Mouse (Mus musculus) MEL (cell line): ENCODE measurements around the gene Cenps. TPM values are rescaled to one million over a fixed set of nuclear protein-coding genes. Genes with fewer than 3 reads are reported as not detected.

Source experiments
- DNase-seq: peaks from one replicate; pipeline ENCODE4 v3.0.0; 2011; ENCODE audit warnings: low read depth, low spot score
- H3K27ac ChIP-seq: 2 replicates; pipeline ENCODE4 v1.5.1; 2012; ENCODE audit warnings: low read depth, mild to moderate bottlenecking, control low read depth, low read length, moderate library complexity; ENCODE audit not compliant: control insufficient read depth
- H3K27me3 ChIP-seq, 2 experiments: fragments of 150-350 bp in 1 of 2; sonication (generic) in 1 of 2; 2 replicates each; pipeline ENCODE4 v1.6.1; 2012; ENCODE audit warnings: low read length in 2 of 2, mild to moderate bottlenecking in 2 of 2, improper control_type of control experiment in 1 of 2, moderate library complexity in 1 of 2; ENCODE audit not compliant: insufficient read depth in 2 of 2, control insufficient read depth in 1 of 2
- H3K36me3 ChIP-seq, 2 experiments: 2 replicates each; pipeline ENCODE4 v1.6.1; 2012 to 2014; ENCODE audit warnings: low read length in 2 of 2, improper control_type of control experiment in 1 of 2, inconsistent platforms in 1 of 2, mild to moderate bottlenecking in 1 of 2; ENCODE audit not compliant: insufficient read depth in 2 of 2, control insufficient read depth in 1 of 2
- H3K4me1 ChIP-seq, 2 experiments: fragments of 150-350 bp in 1 of 2; sonication (generic) in 1 of 2; 2 replicates each; pipeline ENCODE4 v1.6.1; 2012; ENCODE audit warnings: low read length in 2 of 2, improper control_type of control experiment in 1 of 2, mild to moderate bottlenecking in 1 of 2; ENCODE audit not compliant: insufficient read depth in 2 of 2, control insufficient read depth in 1 of 2
- H3K4me3 ChIP-seq, 2 experiments: fragments of 150-350 bp in 1 of 2; sonication (generic) in 1 of 2; 2 replicates each; pipeline ENCODE4 v1.5.1; 2012; ENCODE audit warnings: low read depth in 2 of 2, low read length in 2 of 2, mild to moderate bottlenecking in 2 of 2, moderate library complexity in 2 of 2, control low read depth in 1 of 2, improper control_type of control experiment in 1 of 2; ENCODE audit not compliant: control insufficient read depth in 1 of 2, insufficient read depth in 1 of 2
- H3K79me2 ChIP-seq: 2 replicates; pipeline ENCODE4 v1.6.1; 2012; ENCODE audit warnings: mild to moderate bottlenecking, low read length, moderate library complexity; ENCODE audit not compliant: control insufficient read depth, poor library complexity, insufficient read depth
- H3K9ac ChIP-seq: 2 replicates; pipeline ENCODE4 v1.6.1; 2012; ENCODE audit warnings: low read depth, mild to moderate bottlenecking, control low read depth, low read length, moderate library complexity; ENCODE audit not compliant: control insufficient read depth, poor library complexity, severe bottlenecking
- H3K9me3 ChIP-seq: fragments of 150-350 bp; sonication (generic); replicated peaks from 2 replicates; pipeline ENCODE4 v1.6.1; 2012; ENCODE audit warnings: mild to moderate bottlenecking, low read length, improper control_type of control experiment, moderate library complexity; ENCODE audit not compliant: insufficient read depth
- CHD1 ChIP-seq: IDR thresholded peaks from 2 replicates; pipeline ENCODE4 v1.6.1; 2012; ENCODE audit warnings: low read depth, mild to moderate bottlenecking, inconsistent platforms, low read length, improper control_type of control experiment
- CHD2 ChIP-seq: IDR thresholded peaks from 2 replicates; pipeline ENCODE4 v1.6.1; 2011; ENCODE audit warnings: low read length, improper control_type of control experiment
- CTCF ChIP-seq, 3 experiments: IDR thresholded peaks in 2 of 3; conservative IDR thresholded peaks in 1 of 3; 2 replicates each; pipeline ENCODE4 v1.5.1; 2011 to 2012; ENCODE audit warnings: low read length in 3 of 3, low read depth in 2 of 3, mild to moderate bottlenecking in 2 of 3, improper control_type of control experiment in 1 of 3, inconsistent platforms in 1 of 3, mixed read lengths in 1 of 3, moderate library complexity in 1 of 3; ENCODE audit not compliant: control insufficient read depth in 1 of 3, insufficient read depth in 1 of 3, poor library complexity in 1 of 3, severe bottlenecking in 1 of 3
- E2F4 ChIP-seq: IDR thresholded peaks from 2 replicates; pipeline ENCODE4 v1.6.1; 2011; ENCODE audit warnings: low read depth, low read length, improper control_type of control experiment, borderline replicate concordance
- ELF1 ChIP-seq: IDR thresholded peaks from 2 replicates; pipeline ENCODE4 v1.6.1; 2014; ENCODE audit warnings: low read depth, mild to moderate bottlenecking, inconsistent platforms, low read length, improper control_type of control experiment, moderate library complexity
- ETS1 ChIP-seq: IDR thresholded peaks from 2 replicates; pipeline ENCODE4 v1.6.1; 2012; ENCODE audit warnings: low read depth, mild to moderate bottlenecking, inconsistent platforms, low read length, improper control_type of control experiment, moderate library complexity
- GABPA ChIP-seq: IDR thresholded peaks from 2 replicates; pipeline ENCODE4 v1.6.1; 2012; ENCODE audit warnings: low read depth, mild to moderate bottlenecking, inconsistent platforms, low read length, improper control_type of control experiment, moderate library complexity
- JUND ChIP-seq: IDR thresholded peaks from 2 replicates; pipeline ENCODE4 v1.6.1; 2011; ENCODE audit warnings: low read depth, mild to moderate bottlenecking, improper control_type of control experiment, low read length
- MAX ChIP-seq: IDR thresholded peaks from 2 replicates; pipeline ENCODE4 v1.6.1; 2011; ENCODE audit warnings: low read length, improper control_type of control experiment
- MAZ ChIP-seq: IDR thresholded peaks from 2 replicates; pipeline ENCODE4 v1.6.1; 2012; ENCODE audit warnings: low read depth, mild to moderate bottlenecking, inconsistent platforms, low read length, improper control_type of control experiment
- MXI1 ChIP-seq: IDR thresholded peaks from 2 replicates; pipeline ENCODE4 v1.6.1; 2011; ENCODE audit warnings: mild to moderate bottlenecking, low read depth, low read length, improper control_type of control experiment
- MYB ChIP-seq: IDR thresholded peaks from 2 replicates; pipeline ENCODE4 v1.6.1; 2011; ENCODE audit warnings: mild to moderate bottlenecking, low read depth, low read length, improper control_type of control experiment
- NRF1 ChIP-seq: IDR thresholded peaks from 2 replicates; pipeline ENCODE4 v1.6.1; 2014; ENCODE audit warnings: low read depth, mild to moderate bottlenecking, inconsistent platforms, low read length, improper control_type of control experiment, moderate library complexity; ENCODE audit not compliant: poor library complexity, insufficient read depth, severe bottlenecking
- POLR2A ChIP-seq, 2 experiments: IDR thresholded peaks; 2 replicates each; pipeline ENCODE4 v1.6.1; 2011 to 2012; ENCODE audit warnings: low read length in 2 of 2, mild to moderate bottlenecking in 2 of 2, control low read depth in 1 of 2, improper control_type of control experiment in 1 of 2, low read depth in 1 of 2, moderate library complexity in 1 of 2; ENCODE audit not compliant: control insufficient read depth in 1 of 2, insufficient read depth in 1 of 2, poor library complexity in 1 of 2
- POLR2AphosphoS2 ChIP-seq: IDR thresholded peaks from 2 replicates; pipeline ENCODE4 v1.6.1; 2011; ENCODE audit warnings: low read length, improper control_type of control experiment
- POLR2AphosphoS5 ChIP-seq: IDR thresholded peaks from 2 replicates; pipeline ENCODE4 v1.6.1; 2012; ENCODE audit warnings: low read depth, borderline replicate concordance, mild to moderate bottlenecking, inconsistent platforms, low read length, moderate library complexity, mixed read lengths
- RCOR1 ChIP-seq: IDR thresholded peaks from 2 replicates; pipeline ENCODE4 v1.6.1; 2012; ENCODE audit warnings: low read depth, mild to moderate bottlenecking, inconsistent platforms, low read length, improper control_type of control experiment
- SIN3A ChIP-seq: IDR thresholded peaks from 2 replicates; pipeline ENCODE4 v1.6.1; 2012; ENCODE audit warnings: low read length, improper control_type of control experiment, inconsistent platforms
- TBP ChIP-seq: IDR thresholded peaks from 2 replicates; pipeline ENCODE4 v1.8.0; 2011; ENCODE audit warnings: low read depth, low read length, improper control_type of control experiment
- ZC3H11A ChIP-seq: IDR thresholded peaks from 2 replicates; pipeline ENCODE4 v1.6.1; 2012; ENCODE audit warnings: low read depth, mild to moderate bottlenecking, inconsistent platforms, low read length, improper control_type of control experiment
- polyA plus RNA-seq, 2 experiments: library from polyadenylated mRNA; stranded (reverse) in 1 of 2; unstranded in 1 of 2; fragments of >175 nt in 1 of 2; fragments of >200 nt in 1 of 2; gene quantifications; 2 replicates each; pipeline versions ENCODE4 v1.2.1 to v1.2.4; 2012; ENCODE audit warnings: low replicate concordance in 2 of 2, low read depth in 1 of 2; ENCODE audit not compliant: insufficient read length in 2 of 2, insufficient read depth in 1 of 2, missing spikeins in 1 of 2
- total RNA-seq: library from RNA; depleted of rRNA; stranded (reverse); fragments of 300-350 nt; gene quantifications from 2 replicates; pipeline ENCODE4 v1.2.3, GENCODE M21; 2012

Cenps gene
- total and polyA plus RNA-seq, 3 experiments: 13.4 to 60.7 TPM; not detected in 1

- Histone ChIP-seq H3K27me3 (no peaks in the 10 kb centered on the region), H3K4me1 (peaks cover 11 to 15% of the 10 kb centered on the region in 2 experiments), H3K9me3 (no peaks in the 10 kb centered on the region), H3K4me3 (no peak overlapping the region), H3K36me3 (peaks cover 14 to 17% of the 10 kb centered on the region in 2 experiments), H3K9ac (no peak overlapping the region), H3K27ac (no peak overlapping the region)
- DNase-seq: no peak
- TF ChIP-seq TBP: no peak
- no peak for TF ChIP-seq POLR2AphosphoS2
- peak in 2 of 3 experiments; percentile 10 to 22; a peak in 3 of 6 replicates for TF ChIP-seq CTCF (IDR thresholded peaks at IDR 0.05 in 2 of 3, conservative IDR thresholded peaks at IDR 0.05 in 1 of 3; ENCODE audit: control insufficient read depth in 1 of 3, insufficient read depth in 1 of 3, low read depth in 2 of 3, low read length in 3 of 3, poor library complexity in 1 of 3, severe bottlenecking in 1 of 3)
- TF ChIP-seq, all 39 proteins: peak for 1
- H3K79me2 ChIP-seq: no peaks in the 10 kb centered on the region
These were observed 17.4 kb upstream of the Cenps start for GRCm38 (mm10) chr4:149154859-149155258.

DNA sequence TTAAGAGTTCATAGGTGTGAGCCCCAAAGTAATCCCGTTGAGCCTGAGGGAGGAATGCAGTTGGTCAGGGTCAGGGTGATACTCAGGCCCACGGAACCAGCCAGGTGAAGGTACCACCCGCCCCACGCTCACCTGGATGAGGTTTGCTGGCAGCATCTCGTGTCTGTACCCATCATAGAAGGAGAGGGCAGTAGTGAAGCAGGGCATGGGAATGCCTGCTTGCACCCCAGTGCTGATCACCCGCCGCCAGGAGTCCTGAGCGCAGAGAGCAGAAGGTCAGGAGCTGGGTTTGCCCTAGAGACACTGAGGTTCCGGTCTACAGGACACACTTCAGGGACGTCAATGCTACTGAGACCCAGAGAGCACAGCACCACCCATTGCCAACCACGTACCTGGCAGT, 13.3 kb upstream of the Cenps start:
- Histone ChIP-seq H3K36me3 (peaks cover 0 to 6% of the 10 kb centered on the region in 2 experiments; a peak in 3 of 4 replicates), H3K9ac (no peak overlapping the region), H3K27me3 (no peaks in the 10 kb centered on the region), H3K4me1 (no peaks in the 10 kb centered on the region; a peak in 1 of 4 replicates), H3K79me2 (no peaks in the 10 kb centered on the region), H3K4me3 (no peak overlapping the region), H3K27ac (no peak overlapping the region), H3K9me3 (no peaks in the 10 kb centered on the region)
- no peak for DNase-seq
- no peak for TF ChIP-seq ELF1
- TF ChIP-seq E2F4: no peak
- TF ChIP-seq CHD2: no peak
- no peak for TF ChIP-seq MYB
- no peak for TF ChIP-seq MXI1
- no peak for TF ChIP-seq RCOR1
- no peak for TF ChIP-seq NRF1
- TF ChIP-seq ETS1: no peak
- TF ChIP-seq MAZ: no peak
- no peak for TF ChIP-seq JUND

- no peaks in the 10 kb centered on the region for H3K27me3 ChIP-seq
- H3K79me2 ChIP-seq: no peaks in the 10 kb centered on the region
- TF ChIP-seq ETS1: no peak
- TF ChIP-seq POLR2A (IDR thresholded peaks at IDR 0.05; ENCODE audit: control insufficient read depth in 1 of 2, insufficient read depth in 1 of 2, low read depth in 1 of 2, low read length in 2 of 2, poor library complexity in 1 of 2): no peak
- no peak for TF ChIP-seq GABPA
- no peak for TF ChIP-seq POLR2AphosphoS5
- TF ChIP-seq SIN3A: no peak
- TF ChIP-seq MAX: no peak
- no peak for TF ChIP-seq NRF1
- no peak for TF ChIP-seq ZC3H11A
- no peak for TF ChIP-seq MYB
- TF ChIP-seq CHD1: no peak
- no peak overlapping the region for H3K9ac ChIP-seq
- H3K4me1 ChIP-seq: no peaks in the 10 kb centered on the region; a peak in 1 of 4 replicates
- H3K4me3 ChIP-seq: no peak overlapping the region
- H3K27ac ChIP-seq: no peak overlapping the region
- H3K9me3 ChIP-seq: no peaks in the 10 kb centered on the region
- H3K36me3 ChIP-seq: peaks cover 0 to 6% of the 10 kb centered on the region in 2 experiments; a peak in 3 of 4 replicates
- DNase-seq: no peak
These were observed 12.8 kb upstream of the Cenps start for GRCm38 (mm10) chr4:149150256-149150655.
